Mouse (Mus musculus) activated CD4-positive, CD25-positive, alpha-beta regulatory T cell, adult 4 months (primary cell): ENCODE results near the gene Gde1. TPM values are rescaled to one million over a fixed set of nuclear protein-coding genes. Genes with fewer than 3 reads are reported as not detected.

Experiments
- ATAC-seq: one replicate; pipeline ENCODE4 v1.8.0; 2017
- polyA plus RNA-seq, 2 experiments: library from polyadenylated mRNA; unstranded; fragments of 100-300 nt; shearing (Covaris generic); gene quantifications; one replicate each; pipeline ENCODE4 v1.2.1; 2017

The Gde1 gene
- polyA plus RNA-seq, 2 experiments from 2014 or later: 16.7 to 17.5 TPM

GRCm38 (mm10) chr7:118706051-118706450 is 473 bp upstream of the Gde1 start:
- no peak for ATAC-seq

GRCm38 (mm10) chr7:118704001-118704850 is 1.4 kb downstream of the Gde1 start:
- ATAC-seq: no peak

DNA sequence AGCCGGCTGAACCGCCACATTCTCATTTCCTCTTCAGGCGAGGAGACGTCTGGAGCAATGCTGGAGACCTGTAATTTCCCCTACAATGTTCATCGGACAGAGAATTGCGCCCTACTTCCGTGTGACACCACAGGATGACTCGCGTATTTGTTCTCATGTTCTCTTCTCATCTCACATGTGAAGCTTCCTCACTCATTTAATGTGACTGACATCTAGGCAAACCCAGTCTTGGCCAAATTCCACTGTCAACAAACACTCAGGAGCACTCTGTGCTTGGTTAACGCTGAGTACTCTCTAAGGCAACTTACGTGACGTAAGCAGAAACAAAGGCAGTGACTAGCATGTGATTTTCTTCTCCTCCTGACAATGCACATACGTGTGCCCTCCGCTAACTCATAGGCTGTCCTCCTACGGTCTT is 2.4 kb downstream of the Gde1 start:
- no peak for ATAC-seq

DNA sequence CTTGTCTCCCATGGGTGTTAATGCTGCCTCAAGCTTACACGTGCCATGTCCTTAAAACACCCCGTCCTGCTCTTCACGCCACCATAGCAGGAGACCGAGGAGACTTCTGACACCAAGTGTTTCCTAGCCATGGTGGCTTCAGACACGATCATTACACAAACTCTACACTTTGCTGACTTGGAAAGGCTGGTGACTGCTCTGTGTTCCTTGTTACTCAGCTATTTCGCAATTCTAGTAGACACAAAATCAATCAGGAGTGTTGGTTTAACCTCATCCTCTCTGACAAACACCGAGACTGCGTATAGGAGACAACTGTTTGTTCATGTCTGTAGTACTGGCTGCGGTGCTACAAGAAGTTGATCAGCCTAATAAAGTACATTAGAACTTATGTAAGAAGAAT is 6.7 kb downstream of the Gde1 start:
- ATAC-seq: no peak

GRCm38 (mm10) chr7:118697168-118697567 is 8.4 kb downstream of the Gde1 start:
- no peak for ATAC-seq

DNA sequence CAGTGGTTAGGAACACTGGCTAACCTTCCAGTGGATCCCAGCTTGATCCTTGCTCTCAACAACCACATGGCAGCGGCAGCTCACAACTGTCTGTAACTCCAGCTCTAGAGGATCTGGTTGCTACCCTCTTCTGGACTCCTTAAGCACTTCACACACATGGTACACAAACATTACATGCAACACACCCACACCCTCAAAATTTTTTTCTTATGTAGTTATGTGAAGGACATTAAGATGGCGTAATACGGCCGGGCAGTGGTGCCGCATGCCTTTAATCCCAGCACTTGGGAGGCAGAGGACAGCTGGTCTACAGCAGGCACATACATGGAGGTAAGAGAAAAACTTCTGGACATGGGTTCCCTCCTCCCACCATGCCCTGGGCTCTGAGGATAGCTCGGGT is 9.4 kb downstream of the Gde1 start:
- ATAC-seq: no peak

DNA sequence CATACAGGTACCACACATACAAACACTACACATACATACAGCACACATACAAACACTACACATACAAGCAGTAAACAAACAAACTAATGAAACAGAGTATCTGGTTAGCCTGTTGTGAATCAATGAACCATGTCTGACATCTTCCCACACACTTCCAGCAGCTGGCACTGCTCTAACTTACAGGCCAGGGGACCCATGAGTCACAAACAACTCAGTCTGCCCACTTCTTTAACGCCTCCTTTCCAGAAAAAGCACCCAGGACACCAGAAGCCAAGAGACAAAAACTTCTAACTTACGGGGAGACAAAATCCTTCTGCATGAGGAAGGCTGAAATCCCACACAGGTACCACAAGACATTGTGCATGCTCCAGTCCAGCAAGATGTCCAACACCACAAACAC is 14.3 kb downstream of the Gde1 start:
- ATAC-seq: no peak

- ATAC-seq: no peak
These were observed 16.5 kb downstream of the Gde1 start for GRCm38 (mm10) chr7:118689088-118689487.

GRCm38 (mm10) chr7:118688199-118688598 is 17.4 kb downstream of the Gde1 start:
- peak; percentile 65 for ATAC-seq

- ATAC-seq: no peak
These were observed 28.8 kb downstream of the Gde1 start for GRCm38 (mm10) chr7:118676826-118677225.

GRCm38 (mm10) chr7:118670142-118670541 is 35.4 kb downstream of the Gde1 start:
- ATAC-seq: no peak

DNA sequence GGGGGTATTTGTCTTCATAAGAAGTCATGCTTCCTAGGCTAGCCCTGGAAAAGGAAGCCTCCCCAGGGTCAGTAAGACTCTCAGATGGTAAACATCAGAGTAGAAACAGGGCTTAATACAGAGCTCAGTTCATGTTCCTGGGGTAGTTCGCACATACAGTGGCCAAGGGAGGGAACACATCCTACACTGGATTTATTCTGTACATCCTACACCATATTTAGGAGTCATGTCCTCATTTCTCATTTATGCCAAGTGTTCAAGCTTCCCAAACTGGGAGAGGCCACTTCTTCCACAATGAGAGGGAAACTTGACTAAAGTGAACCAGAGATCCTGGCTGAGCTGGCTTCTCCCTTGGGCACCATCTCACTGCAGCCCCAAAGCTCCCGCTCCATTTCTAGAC is 37.8 kb downstream of the Gde1 start:
- no peak for ATAC-seq

GRCm38 (mm10) chr7:118656730-118657129 is 48.8 kb downstream of the Gde1 start:
- ATAC-seq: no peak

- ATAC-seq: no peak
These were observed 52.8 kb downstream of the Gde1 start for GRCm38 (mm10) chr7:118652572-118653295.

DNA sequence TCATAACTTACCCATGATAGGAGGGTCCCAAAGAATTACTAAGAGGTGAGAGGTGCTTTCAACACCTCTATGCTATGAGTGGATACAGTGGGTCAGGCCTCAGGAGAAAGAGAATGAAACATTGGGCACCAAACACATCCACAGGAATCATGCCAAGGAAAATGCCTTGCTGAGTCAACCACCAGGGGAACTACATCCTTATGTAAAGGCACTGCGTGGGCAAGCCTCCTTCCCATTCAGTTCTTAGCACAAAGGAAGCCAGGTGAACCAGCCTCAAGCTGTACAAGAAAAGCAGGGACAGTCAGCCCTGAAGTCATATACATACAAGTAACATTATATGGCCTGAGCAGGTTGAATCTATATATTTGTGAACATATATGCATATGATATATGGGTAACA is 54.7 kb downstream of the Gde1 start:
- ATAC-seq: no peak

GRCm38 (mm10) chr7:118650119-118650518 is 55.5 kb downstream of the Gde1 start:
- ATAC-seq: no peak

DNA sequence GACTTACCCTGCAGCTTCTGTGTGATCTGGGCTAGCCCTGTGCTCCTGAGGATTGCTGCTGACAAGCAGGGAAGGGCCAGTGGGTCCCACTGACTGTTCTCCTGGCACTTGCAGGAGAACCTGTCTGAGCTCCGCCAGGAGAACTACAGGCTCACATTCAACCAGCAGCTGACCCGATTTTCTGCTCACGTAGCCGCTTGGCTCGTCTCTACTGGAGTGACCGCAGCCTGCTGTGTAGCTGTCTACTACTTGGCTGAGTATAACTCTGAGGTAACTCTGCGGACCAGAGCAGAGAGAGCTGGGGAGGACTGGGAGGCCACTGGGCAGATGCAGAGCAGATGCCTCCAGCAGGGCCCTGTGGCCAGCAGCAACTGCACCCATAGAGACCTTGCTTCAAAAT is 56.2 kb downstream of the Gde1 start:
- no peak for ATAC-seq

- no peak for ATAC-seq
These were observed 59.3 kb downstream of the Gde1 start for GRCm38 (mm10) chr7:118646237-118646636.

Other genes with a start within 250 kb of the Gde1 start
- gene Itpripl2, start 213.8 kb downstream of the Gde1 start, polyA plus RNA-seq: under 1 TPM; 0.25 to 0.32 TPM
- 10 to 100 TPM; 13.4 to 15.6 TPM for gene Coq7, start 172.4 kb downstream of the Gde1 start, polyA plus RNA-seq
- not detected for gene Tmc7, start 121.0 kb downstream of the Gde1 start, polyA plus RNA-seq
- not detected for gene Tmc5, start 108.5 kb downstream of the Gde1 start, polyA plus RNA-seq
- 1 to 10 TPM; 3.6 to 5.3 TPM for gene Ccp110, start 6.8 kb upstream of the Gde1 start, polyA plus RNA-seq
- 10 to 100 TPM; 54.5 to 62.0 TPM for gene Vps35l, start 34.4 kb upstream of the Gde1 start, polyA plus RNA-seq
- gene Iqck, start 150.0 kb upstream of the Gde1 start, polyA plus RNA-seq: under 1 TPM in 1 of 2 experiments, not detected in 1; 0.12 TPM
- 10 to 100 TPM; 22.5 to 26.4 TPM for gene Knop1, start 150.5 kb upstream of the Gde1 start, polyA plus RNA-seq